Mouse (Mus musculus) hindbrain, embryonic 14.5 days (tissue): ENCODE measurements around the gene Cd68. TPM values are rescaled to one million over a fixed set of nuclear protein-coding genes. Genes with fewer than 3 reads are reported as not detected.

Source experiments
- ATAC-seq: fragments of 200-750 bp; cut with Nextera tagmentation; 2 replicates; pipeline ENCODE4 v1.8.0; 2017; ENCODE audit warnings: moderate number of reproducible peaks, mild to moderate bottlenecking, moderate TSS enrichment, moderate library complexity; ENCODE audit not compliant: low FRiP score
- DNase-seq: peaks from one replicate; pipeline ENCODE4 v3.0.0-alpha.2; 2015; ENCODE audit warnings: low spot score
- H3K27ac ChIP-seq: fragments of 300-500 bp; sonication (generic); 2 replicates; pipeline ENCODE4 v1.5.1; 2014; ENCODE audit warnings: mild to moderate bottlenecking, moderate library complexity
- H3K27me3 ChIP-seq: fragments of 300-500 bp; sonication (generic); 2 replicates; pipeline ENCODE4 v1.6.1; 2014; ENCODE audit warnings: mild to moderate bottlenecking, low read length, mixed read lengths; ENCODE audit not compliant: control insufficient read depth, insufficient read depth
- H3K36me3 ChIP-seq: fragments of 300-500 bp; sonication (generic); replicated peaks from 2 replicates; pipeline ENCODE4 v1.6.1; 2014; ENCODE audit not compliant: control insufficient read depth, insufficient read depth
- H3K4me1 ChIP-seq: fragments of 300-500 bp; sonication (generic); replicated peaks from 2 replicates; pipeline ENCODE4 v1.6.1; 2014; ENCODE audit warnings: antibody characterized with exemption, low read length, mixed read lengths; ENCODE audit not compliant: control insufficient read depth, insufficient read depth
- H3K4me2 ChIP-seq: fragments of 300-500 bp; sonication (generic); replicated peaks from 2 replicates; pipeline ENCODE4 v1.6.1; 2014; ENCODE audit warnings: mild to moderate bottlenecking, moderate library complexity
- H3K4me3 ChIP-seq: fragments of 300-500 bp; sonication (generic); replicated peaks from 2 replicates; pipeline ENCODE4 v1.5.1; 2014; ENCODE audit warnings: mild to moderate bottlenecking, low read length
- H3K9ac ChIP-seq: fragments of 300-500 bp; sonication (generic); 2 replicates; pipeline ENCODE4 v1.6.1; 2014
- H3K9me3 ChIP-seq: fragments of 300-500 bp; sonication (generic); 2 replicates; pipeline ENCODE4 v1.6.1; 2016; ENCODE audit warnings: low read length; ENCODE audit not compliant: control insufficient read depth
- WGBS: fragments of 180-500 bp; shearing (Covaris S2); extraction: QIAGEN DNeasy Blood & Tissue Kit; methylation state at CpG from one replicate; pipeline ENCODE4 v1.1.7; 2014; 5-methylcytosine and 5-hydroxymethylcytosine counted together
- polyA plus RNA-seq: library from polyadenylated mRNA; unstranded; fragments of >200 nt; fragmentation: Nextera tagmentation; extraction: Ambion mirVana; gene quantifications from 2 replicates; pipeline ENCODE4 v1.2.1, GENCODE M21; 2014

The Cd68 gene
- polyA plus RNA-seq, result 8.0 and 10.3 TPM in 2 replicates

- H3K4me3 ChIP-seq, result no peak within 1 kb of the TSS
- no peaks in the 10 kb centered on the region for H3K27me3 ChIP-seq
- no peaks in the 10 kb centered on the region for H3K9me3 ChIP-seq
- no peak within 1 kb of the TSS for H3K27ac ChIP-seq
- DNase-seq (no peak), ATAC-seq (no peak)
- WGBS, result 44% methylated on average over 7 of the region's 7 CpGs
- H3K4me1 ChIP-seq, result peaks cover 24% of the 10 kb centered on the region
- H3K36me3 ChIP-seq, result peaks cover 73% of the 10 kb centered on the region
- no peak within 1 kb of the TSS for H3K9ac ChIP-seq
- no peak within 1 kb of the TSS for H3K4me2 ChIP-seq
Observed at GRCm38 (mm10) chr11:69665961-69666664, at the start of gene Cd68. Gene Cd68 (minus strand): TSS chr11:69666153.

DNA sequence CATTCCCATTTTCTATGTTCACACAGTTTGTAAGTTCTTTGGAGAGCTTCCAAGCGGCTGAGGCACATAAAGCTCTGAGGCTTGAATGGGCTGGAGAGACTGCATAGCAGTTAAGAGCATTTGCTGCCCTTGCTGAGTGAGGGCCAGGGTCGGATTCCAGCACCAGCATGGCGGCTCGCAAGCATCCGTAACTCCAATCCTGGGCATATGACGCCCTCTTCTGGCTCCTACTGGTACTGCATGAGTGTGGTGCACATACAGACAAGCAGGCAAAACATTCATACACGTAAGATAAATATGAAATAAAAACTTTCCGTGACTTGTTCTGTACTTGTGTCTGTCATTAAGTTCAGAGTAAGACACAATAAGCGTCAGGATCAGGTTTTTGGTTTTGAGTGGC, 49.5 kb upstream of the Cd68 start:
- no peak overlapping the region for H3K27ac ChIP-seq
- ATAC-seq (no peak), DNase-seq (no peak)
- no peak overlapping the region for H3K4me3 ChIP-seq
- H3K9ac ChIP-seq, result no peak overlapping the region
- no peaks in the 10 kb centered on the region for H3K27me3 ChIP-seq
- no peak overlapping the region for H3K4me2 ChIP-seq
- 59% methylated on average over 9 of the region's 9 CpGs for WGBS
- 0 out of 2 replicates have a peak, but pooled peaks cover 3% of the 10 kb centered on the region for H3K4me1 ChIP-seq
- no peaks in the 10 kb centered on the region for H3K9me3 ChIP-seq
- no peaks in the 10 kb centered on the region for H3K36me3 ChIP-seq

GRCm38 (mm10) chr11:69714636-69715329, 48.8 kb upstream of the Cd68 start:
- no peak overlapping the region for H3K9ac ChIP-seq
- H3K4me1 ChIP-seq, result 0 out of 2 replicates have a peak, but pooled peaks cover 3% of the 10 kb centered on the region
- no peak overlapping the region for H3K27ac ChIP-seq
- no peaks in the 10 kb centered on the region for H3K36me3 ChIP-seq
- WGBS, result 75% methylated on average over 18 of the region's 18 CpGs
- H3K9me3 ChIP-seq, result no peaks in the 10 kb centered on the region
- no peaks in the 10 kb centered on the region for H3K27me3 ChIP-seq
- no peak for ATAC-seq
- DNase-seq, result no peak
- H3K4me3 ChIP-seq, result no peak overlapping the region
- H3K4me2 ChIP-seq, result no peak overlapping the region

DNA sequence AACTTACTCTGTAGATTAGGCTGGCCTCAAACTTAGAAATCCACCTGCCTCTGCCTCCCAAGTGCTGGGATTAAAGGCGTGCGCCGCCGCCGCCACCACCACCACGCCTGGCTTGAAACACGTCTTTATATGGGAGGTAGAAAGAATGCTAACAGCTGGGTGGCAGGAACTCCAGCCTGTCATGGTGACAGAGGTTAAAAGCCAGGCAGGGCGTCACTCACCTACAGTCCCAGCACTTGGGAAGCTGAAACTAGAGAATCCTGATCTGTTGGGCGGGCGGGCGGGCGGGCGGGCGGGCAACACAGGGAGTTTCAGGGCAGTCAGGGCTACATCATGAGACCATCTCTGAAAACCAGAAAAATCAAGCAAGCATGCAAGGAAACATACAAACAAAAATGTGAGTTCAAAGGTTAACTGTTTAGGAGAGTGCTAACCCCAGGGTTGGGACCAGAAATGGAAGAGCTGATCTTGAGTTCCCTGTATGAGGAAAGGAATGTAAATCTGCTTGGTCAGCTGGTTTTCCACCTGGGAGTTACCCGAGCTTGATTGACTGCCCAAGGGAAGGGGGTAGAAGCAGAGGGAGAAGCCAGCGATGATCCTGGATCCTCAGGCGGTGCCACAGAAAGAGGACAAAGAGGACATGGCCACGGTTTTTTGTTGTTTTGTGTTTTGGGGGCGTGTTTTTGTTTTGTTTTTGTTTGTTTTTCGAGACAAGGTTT, 47.2 kb upstream of the Cd68 start:
- WGBS, result 79% methylated on average over 20 of the region's 20 CpGs
- H3K4me2 ChIP-seq, result no peak overlapping the region
- no peaks in the 10 kb centered on the region for H3K36me3 ChIP-seq
- DNase-seq, result no peak
- H3K27ac ChIP-seq, result no peak overlapping the region
- no peak for ATAC-seq
- H3K27me3 ChIP-seq, result no peaks in the 10 kb centered on the region
- no peaks in the 10 kb centered on the region for H3K4me1 ChIP-seq
- no peak overlapping the region for H3K9ac ChIP-seq
- H3K4me3 ChIP-seq, result no peak overlapping the region
- no peaks in the 10 kb centered on the region for H3K9me3 ChIP-seq

GRCm38 (mm10) chr11:69711082-69711481, 45.1 kb upstream of the Cd68 start:
- Histone ChIP-seq H3K9ac (no peak overlapping the region), H3K4me1 (no peaks in the 10 kb centered on the region), H3K4me3 (no peak overlapping the region), H3K4me2 (no peak overlapping the region), H3K27me3 (no peaks in the 10 kb centered on the region), H3K27ac (no peak overlapping the region), H3K9me3 (no peaks in the 10 kb centered on the region), H3K36me3 (no peaks in the 10 kb centered on the region)
- 91% methylated on average over 2 of the region's 2 CpGs for WGBS
- no peak for ATAC-seq
- DNase-seq, result no peak

DNA sequence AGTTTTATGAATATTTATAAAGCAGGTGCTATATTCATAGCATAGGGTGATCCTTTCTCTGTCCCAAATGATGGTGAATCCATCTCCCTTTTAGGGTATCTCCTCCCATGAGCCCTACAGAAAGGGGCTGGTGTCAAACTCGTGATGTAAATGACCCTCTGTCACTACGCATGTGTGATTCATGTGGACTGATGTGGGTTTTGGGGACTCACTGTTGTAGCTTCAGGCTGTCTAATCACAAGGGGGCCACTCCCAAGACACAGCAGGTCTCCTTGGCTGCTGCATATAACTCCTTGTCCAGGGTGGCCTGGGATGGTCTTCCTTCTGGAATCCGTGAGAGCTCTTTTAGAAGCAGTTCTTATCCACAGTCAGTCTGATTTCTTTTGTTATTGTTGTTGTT, 44.5 kb upstream of the Cd68 start:
- H3K27me3 ChIP-seq, result no peaks in the 10 kb centered on the region
- H3K9ac ChIP-seq, result no peak overlapping the region
- H3K27ac ChIP-seq, result no peak overlapping the region
- DNase-seq (no peak), ATAC-seq (no peak)
- no peaks in the 10 kb centered on the region for H3K9me3 ChIP-seq
- WGBS, result 71% methylated on average over 3 of the region's 3 CpGs
- no peaks in the 10 kb centered on the region for H3K36me3 ChIP-seq
- H3K4me1 ChIP-seq, result no peaks in the 10 kb centered on the region
- no peak overlapping the region for H3K4me3 ChIP-seq
- H3K4me2 ChIP-seq, result no peak overlapping the region

DNA sequence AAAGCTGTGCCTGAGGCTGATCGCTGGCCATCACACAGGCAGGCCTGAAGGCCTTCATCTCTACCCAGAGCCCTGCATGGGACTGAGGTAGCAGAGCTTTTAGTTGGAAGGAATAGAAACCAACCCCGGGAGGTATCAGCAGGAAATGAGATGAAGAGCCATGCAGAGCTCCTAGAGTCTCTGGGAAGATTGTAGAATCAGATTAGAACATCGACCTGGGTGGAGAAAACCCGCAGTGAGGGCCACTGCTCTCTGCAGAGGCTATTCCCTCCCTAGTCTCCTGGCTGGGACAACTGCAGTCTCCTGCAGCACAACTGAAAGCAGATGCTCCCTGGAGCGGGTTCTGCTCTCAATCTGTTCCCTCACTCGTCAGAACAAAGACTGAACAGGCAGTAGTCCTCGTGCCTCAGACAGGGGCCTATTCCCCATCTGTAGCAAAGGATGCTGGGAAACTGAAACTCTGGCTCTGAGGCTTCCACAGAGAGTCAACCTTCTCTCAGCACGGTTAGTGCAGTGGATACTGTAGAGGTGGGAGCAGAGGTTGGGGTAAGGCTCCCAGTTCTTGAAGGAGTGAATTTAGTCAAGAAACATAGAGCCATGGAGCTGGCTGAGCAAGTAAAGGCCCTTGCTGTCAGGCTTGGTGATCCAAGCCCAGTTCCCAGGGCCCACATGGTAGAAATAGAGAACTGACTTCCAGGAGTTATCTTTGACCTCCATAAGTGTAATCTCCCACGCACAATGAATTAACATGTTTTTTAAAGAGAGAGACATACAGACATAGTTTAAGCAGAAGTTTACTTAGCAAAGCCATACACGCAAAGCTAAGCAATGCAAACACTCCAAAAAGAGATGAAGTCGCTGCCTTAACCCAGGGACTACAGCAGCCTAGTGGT, 43.8 kb upstream of the Cd68 start:
- 63% methylated on average over 11 of the region's 11 CpGs for WGBS
- Histone ChIP-seq H3K4me2 (no peak overlapping the region), H3K9ac (no peak overlapping the region), H3K36me3 (no peaks in the 10 kb centered on the region), H3K4me1 (no peaks in the 10 kb centered on the region), H3K27ac (no peak overlapping the region), H3K27me3 (no peaks in the 10 kb centered on the region), H3K9me3 (no peaks in the 10 kb centered on the region), H3K4me3 (no peak overlapping the region)
- DNase-seq (no peak), ATAC-seq (no peak)

- H3K27me3 ChIP-seq, result no peaks in the 10 kb centered on the region
- no peak overlapping the region for H3K4me2 ChIP-seq
- no peaks in the 10 kb centered on the region for H3K4me1 ChIP-seq
- no peak for DNase-seq
- no peak overlapping the region for H3K27ac ChIP-seq
- no peak overlapping the region for H3K4me3 ChIP-seq
- WGBS, result 87% methylated on average over 3 of the region's 3 CpGs
- H3K36me3 ChIP-seq, result no peaks in the 10 kb centered on the region
- ATAC-seq, result no peak
- H3K9ac ChIP-seq, result no peak overlapping the region
- no peaks in the 10 kb centered on the region for H3K9me3 ChIP-seq
Observed at GRCm38 (mm10) chr11:69708614-69709265, 42.8 kb upstream of the Cd68 start.
